Mouse (Mus musculus) cortical plate, adult 2 months (tissue): Measurements from ENCODE around the gene Mertk. TPM values are rescaled to one million over a fixed set of nuclear protein-coding genes. Genes with fewer than 3 reads are reported as not detected.

Source experiments
- H3K27ac ChIP-seq: fragments of 200-500 bp; 2 replicates; pipeline ENCODE4 v1.5.1; 2012; ENCODE audit warnings: low read length, control low read depth, inconsistent platforms; ENCODE audit not compliant: insufficient read depth
- H3K4me1 ChIP-seq: fragments of 200-500 bp; 2 replicates; pipeline ENCODE4 v1.6.1; 2011; ENCODE audit warnings: low read length; ENCODE audit not compliant: control insufficient read depth, insufficient read depth
- H3K4me3 ChIP-seq: fragments of 200-500 bp; 2 replicates; pipeline ENCODE4 v1.5.1; 2011; ENCODE audit warnings: mild to moderate bottlenecking, low read length, control low read depth; ENCODE audit not compliant: insufficient read depth
- CTCF ChIP-seq: fragments of 200-500 bp; IDR thresholded peaks from 2 replicates; pipeline ENCODE4 v1.5.1; 2011; ENCODE audit warnings: mild to moderate bottlenecking, control low read depth, low read length; ENCODE audit not compliant: insufficient read depth; ENCODE audit errors: extremely low read depth
- POLR2A ChIP-seq: fragments of 200-500 bp; IDR thresholded peaks from 2 replicates; pipeline ENCODE4 v1.6.1; 2011; ENCODE audit warnings: mild to moderate bottlenecking, low read length, control low read depth; ENCODE audit not compliant: insufficient read depth; ENCODE audit errors: extremely low read depth
- polyA plus RNA-seq: library from polyadenylated mRNA; depleted of rRNA; stranded (reverse); fragments of >200 nt; gene quantifications from 2 replicates; pipeline ENCODE4 v1.2.3, GENCODE M21; 2012; rRNA removed

Mertk gene
- polyA plus RNA-seq, 1 experiment, result 17.9 TPM

DNA sequence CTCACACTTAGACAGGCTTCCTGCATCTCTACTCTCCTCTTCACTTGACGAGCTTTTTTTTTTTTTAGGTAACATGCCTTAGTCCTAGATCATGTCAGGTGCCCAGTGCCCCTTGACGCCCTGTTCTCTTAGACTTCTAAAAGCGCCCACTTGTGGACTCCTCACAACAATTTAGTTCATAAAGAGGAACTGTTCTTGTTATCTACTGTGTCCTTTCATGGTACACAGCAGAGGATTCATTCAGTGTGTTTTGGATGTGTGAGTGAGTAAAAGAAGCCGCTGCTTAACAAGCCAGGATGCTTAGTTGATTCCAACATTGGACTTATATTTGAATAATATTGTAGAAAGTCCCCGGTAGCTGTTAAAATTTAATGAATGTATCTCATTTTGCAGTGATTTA lies 125.1 kb downstream of the Mertk start:
- TF ChIP-seq CTCF (no peak), POLR2A (no peak)
- no peak overlapping the region for H3K27ac ChIP-seq
- H3K4me1 ChIP-seq, result no peaks in the 10 kb centered on the region
- H3K4me3 ChIP-seq, result no peak overlapping the region

DNA sequence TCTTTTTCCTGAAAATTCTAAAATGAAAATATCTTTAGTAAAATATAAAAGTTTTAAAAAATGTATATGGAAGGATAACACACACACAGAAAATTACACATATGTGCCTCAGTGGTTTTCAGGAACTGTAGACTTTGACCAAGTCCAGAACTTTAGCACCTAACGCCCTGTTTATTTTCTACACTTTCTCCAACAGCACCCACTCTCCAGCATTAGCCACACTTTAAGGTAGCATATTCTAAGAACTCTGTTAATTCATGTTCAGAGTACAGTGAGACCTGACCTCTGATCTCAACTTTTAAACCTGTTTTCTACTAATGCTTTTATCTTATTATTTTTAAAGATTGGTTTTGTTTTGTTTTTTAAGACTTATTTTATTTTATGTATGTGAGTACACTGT lies 129.0 kb downstream of the Mertk start:
- no peak overlapping the region for H3K4me3 ChIP-seq
- H3K4me1 ChIP-seq, result no peaks in the 10 kb centered on the region
- no peak for TF ChIP-seq CTCF
- no peak for TF ChIP-seq POLR2A
- H3K27ac ChIP-seq, result no peak overlapping the region

DNA sequence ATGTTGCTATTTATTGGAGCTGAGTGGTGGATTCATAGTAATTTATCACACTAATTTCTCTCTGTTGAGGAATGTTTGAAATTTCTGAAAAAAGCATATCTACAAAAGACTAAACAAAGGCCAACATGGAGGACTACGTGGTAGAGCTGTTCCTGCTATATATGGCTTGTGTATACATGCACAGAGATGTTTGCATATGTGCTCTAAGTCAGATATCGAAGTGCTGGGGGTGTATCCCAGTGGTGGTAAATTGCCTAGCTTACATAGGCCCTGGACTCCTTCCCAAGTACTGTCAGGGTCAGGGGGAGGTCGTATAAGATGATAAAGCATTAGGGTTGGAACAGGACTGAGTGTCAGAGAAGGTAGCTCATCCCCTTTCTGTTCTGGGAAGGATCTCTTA lies 133.9 kb downstream of the Mertk start:
- Histone ChIP-seq H3K4me1 (no peaks in the 10 kb centered on the region), H3K27ac (no peak overlapping the region), H3K4me3 (no peak overlapping the region)
- TF ChIP-seq CTCF, result no peak
- TF ChIP-seq POLR2A, result no peak

DNA sequence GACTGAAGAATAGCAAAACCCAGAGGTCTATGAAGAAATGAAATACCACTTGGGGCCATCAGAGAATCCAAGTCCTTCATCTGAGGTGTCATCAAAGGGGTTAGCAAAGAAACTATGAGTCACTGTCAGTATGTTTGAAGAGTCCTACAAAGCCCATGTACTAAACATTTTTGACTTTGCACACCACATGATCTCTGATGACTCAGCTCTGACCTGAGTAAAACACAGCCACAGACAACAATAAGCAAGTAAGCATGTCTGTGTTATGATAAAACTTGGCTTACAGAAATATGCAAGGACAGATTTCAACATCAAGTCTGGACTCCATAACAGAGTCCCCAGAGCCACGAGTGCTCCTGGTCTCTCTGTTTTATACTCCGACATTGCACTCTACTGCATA lies 134.3 kb downstream of the Mertk start:
- H3K27ac ChIP-seq, result no peak overlapping the region
- no peak for TF ChIP-seq CTCF
- no peak for TF ChIP-seq POLR2A
- H3K4me1 ChIP-seq, result no peaks in the 10 kb centered on the region

DNA sequence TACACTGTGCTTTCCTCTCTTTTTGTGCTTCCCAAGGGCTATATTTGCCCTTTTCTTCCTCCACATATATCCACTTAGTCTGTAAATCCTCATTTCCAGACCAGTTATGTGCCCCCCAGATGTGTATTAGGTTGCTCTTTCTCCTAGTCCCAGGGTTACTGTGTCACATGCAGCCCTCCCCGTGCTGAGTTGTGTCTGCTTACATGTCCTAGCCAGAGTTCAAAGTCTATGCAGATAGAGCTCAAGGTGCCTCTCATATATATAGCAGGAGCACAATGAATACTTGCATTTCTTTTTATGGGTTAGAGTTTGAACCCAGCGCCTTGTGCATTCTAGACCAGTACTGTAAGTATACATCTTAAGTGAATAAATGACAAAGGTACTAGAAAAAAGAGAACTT lies 134.7 kb downstream of the Mertk start:
- TF ChIP-seq CTCF (no peak), POLR2A (no peak)
- no peaks in the 10 kb centered on the region for H3K4me1 ChIP-seq
- H3K27ac ChIP-seq, result no peak overlapping the region
- no peak overlapping the region for H3K4me3 ChIP-seq

More for the DNA sequence above, 134.3 kb downstream of the Mertk start:
- H3K4me3 ChIP-seq, result no peak overlapping the region

DNA sequence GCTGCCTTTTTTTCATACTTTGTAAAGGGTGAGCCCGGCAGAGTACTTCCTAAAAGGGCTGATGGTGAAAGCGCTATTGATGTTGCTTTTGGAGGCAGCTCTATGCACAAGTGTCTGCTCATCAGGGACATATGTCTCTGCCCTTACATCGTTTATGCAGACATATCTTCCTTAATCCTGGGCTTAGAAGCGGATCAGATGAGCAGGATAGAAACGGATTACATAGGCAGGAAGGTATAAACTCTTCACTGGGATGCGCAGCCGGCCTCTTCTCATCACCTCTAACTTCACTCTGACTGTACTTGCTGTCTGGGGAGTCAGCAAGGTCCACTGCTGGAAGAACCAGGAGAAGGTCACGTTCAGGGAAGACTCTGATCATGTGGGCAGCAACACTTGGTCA lies 138.8 kb downstream of the Mertk start:
- no peak for TF ChIP-seq CTCF
- TF ChIP-seq POLR2A, result no peak
- no peaks in the 10 kb centered on the region for H3K4me1 ChIP-seq
- no peak overlapping the region for H3K27ac ChIP-seq
- no peak overlapping the region for H3K4me3 ChIP-seq

DNA sequence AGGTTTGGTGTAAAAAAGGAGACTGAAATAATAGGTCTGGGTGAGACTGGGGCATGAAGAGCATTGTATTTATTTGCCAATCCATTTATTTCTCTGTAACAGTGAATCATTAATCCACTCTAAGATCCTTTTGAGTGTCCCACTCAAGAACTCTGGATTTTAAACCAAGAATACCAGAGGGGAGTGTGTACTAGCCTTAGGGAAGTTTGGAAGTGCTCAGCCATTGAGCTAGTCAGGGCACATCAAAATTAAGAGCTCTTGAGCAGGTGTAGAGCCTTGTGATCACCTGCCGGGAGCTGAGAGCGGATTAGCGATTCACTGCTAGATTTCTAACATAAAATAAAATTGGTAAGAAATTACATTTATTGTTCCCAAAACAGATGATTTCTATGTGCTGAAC lies 139.9 kb downstream of the Mertk start:
- no peak overlapping the region for H3K27ac ChIP-seq
- TF ChIP-seq CTCF (no peak), POLR2A (no peak)
- H3K4me1 ChIP-seq, result no peaks in the 10 kb centered on the region
- H3K4me3 ChIP-seq, result no peak overlapping the region

DNA sequence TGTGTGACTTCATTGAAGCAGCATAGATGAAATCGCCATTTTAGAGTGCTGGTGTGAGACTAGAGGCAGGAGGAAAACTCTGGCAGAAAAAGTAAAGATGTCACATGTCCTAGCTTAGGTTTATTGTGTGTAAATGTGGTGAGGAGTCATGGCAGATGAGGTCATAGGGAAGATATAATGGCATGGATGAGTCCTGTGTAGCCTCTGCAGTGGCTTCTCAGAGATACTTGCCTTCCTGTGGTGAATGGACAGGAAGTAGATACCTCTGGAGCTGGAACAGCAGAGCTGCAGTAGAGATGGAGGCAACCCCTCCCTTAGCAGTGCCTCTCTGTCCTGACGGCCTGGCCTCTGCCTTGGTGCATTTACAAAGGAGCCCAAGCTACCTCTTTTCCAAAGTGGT lies 140.7 kb downstream of the Mertk start:
- Histone ChIP-seq H3K4me3 (no peak overlapping the region), H3K27ac (no peak overlapping the region), H3K4me1 (no peaks in the 10 kb centered on the region)
- TF ChIP-seq POLR2A (no peak), CTCF (no peak)

DNA sequence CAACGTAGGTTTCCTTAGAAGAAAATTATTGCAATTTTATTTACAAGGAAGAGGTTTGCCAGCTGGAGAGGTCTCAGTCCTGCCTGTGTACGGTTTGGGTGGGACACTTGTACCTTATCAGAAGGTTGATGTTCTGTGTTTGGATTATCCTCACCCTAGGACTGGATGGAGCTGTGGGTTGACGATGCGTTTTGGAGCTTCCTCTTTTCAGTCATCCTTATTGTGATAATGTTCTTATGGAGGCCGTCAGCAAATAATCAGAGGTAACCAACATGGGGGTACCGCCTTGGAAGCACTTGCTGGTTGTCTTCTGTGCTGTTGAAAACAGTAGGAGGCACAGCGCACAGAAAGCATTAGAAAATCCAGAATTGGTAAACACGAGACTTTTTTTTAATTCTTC lies 143.7 kb downstream of the Mertk start:
- H3K27ac ChIP-seq, result no peak overlapping the region
- no peaks in the 10 kb centered on the region for H3K4me1 ChIP-seq
- no peak overlapping the region for H3K4me3 ChIP-seq
- no peak for TF ChIP-seq CTCF
- no peak for TF ChIP-seq POLR2A

DNA sequence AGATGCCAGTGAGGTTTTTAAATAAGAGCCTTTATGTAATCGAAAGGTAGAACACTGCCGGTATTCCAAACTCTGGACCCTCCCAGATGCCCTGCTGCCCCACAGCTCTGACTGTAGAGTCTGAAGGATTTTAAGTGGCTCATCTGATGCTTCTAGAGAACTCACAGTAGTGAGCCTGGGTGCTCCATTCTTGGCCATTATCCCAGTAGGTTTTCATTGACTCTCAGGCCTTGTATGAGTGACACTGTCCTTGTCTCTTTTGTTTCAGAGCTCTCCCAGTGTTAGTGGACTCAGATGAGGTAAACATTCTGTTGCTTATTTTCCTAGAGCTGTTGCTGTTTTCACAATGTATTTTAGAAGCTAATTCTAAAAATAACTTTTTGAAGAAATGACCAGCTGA lies 151.3 kb downstream of the Mertk start:
- Histone ChIP-seq H3K4me3 (no peak overlapping the region), H3K27ac (no peak overlapping the region), H3K4me1 (no peaks in the 10 kb centered on the region)
- TF ChIP-seq CTCF (no peak), POLR2A (no peak)

Other genes with a start within 250 kb of the Mertk start
- gene Spdye4c, start 107.7 kb upstream of the Mertk start, polyA plus RNA-seq, result not detected in 2 replicates
- 36.5 and 41.5 TPM in 2 replicates for gene Anapc1, start 11.6 kb upstream of the Mertk start, polyA plus RNA-seq
- gene Tmem87b, start 119.2 kb downstream of the Mertk start, polyA plus RNA-seq, result 26.4 and 27.9 TPM in 2 replicates
- gene Fbln7, start 164.0 kb downstream of the Mertk start, polyA plus RNA-seq, result 1.5 and 2.4 TPM in 2 replicates
- gene Zc3h8, start 245.1 kb downstream of the Mertk start, polyA plus RNA-seq, result 8.1 and 8.3 TPM in 2 replicates